Mouse (Mus musculus) macrophage (primary cell): Measurements from ENCODE around the gene Akap8l. TPM values are rescaled to one million over a fixed set of nuclear protein-coding genes. Genes with fewer than 3 reads are reported as not detected.

Experiments used
- H3K27ac ChIP-seq: fragments of 350-480 bp; formaldehyde crosslinking; 2 replicates; pipeline ENCODE4 v1.9.0; 2021
- H3K36me3 ChIP-seq: fragments of 350-480 bp; formaldehyde crosslinking; 2 replicates; pipeline ENCODE4 v1.9.0; 2021; ENCODE audit errors: inconsistent target
- H3K4me3 ChIP-seq: fragments of 350-480 bp; formaldehyde crosslinking; 2 replicates; pipeline ENCODE4 v1.9.0; 2021; ENCODE audit errors: inconsistent target
- H3K79me2 ChIP-seq: fragments of 350-480 bp; formaldehyde crosslinking; 2 replicates; pipeline ENCODE4 v1.9.0; 2021; ENCODE audit errors: inconsistent target
- WGBS: methylation state at CpG from one replicate; pipeline ENCODE4 v1.1.7; 2026; ENCODE audit warnings: inconsistent platforms; ENCODE audit not compliant: missing documents; 5-methylcytosine and 5-hydroxymethylcytosine counted together
- polyA plus RNA-seq: library from polyadenylated mRNA; stranded (reverse); fragments of 250-400 nt; gene quantifications from 3 replicates; pipeline ENCODE4 v1.2.4, GENCODE M21; 2018; ENCODE audit warnings: inconsistent platforms

The Akap8l gene
- polyA plus RNA-seq, 1 experiment from 2014 or later: 41.0 TPM

DNA sequence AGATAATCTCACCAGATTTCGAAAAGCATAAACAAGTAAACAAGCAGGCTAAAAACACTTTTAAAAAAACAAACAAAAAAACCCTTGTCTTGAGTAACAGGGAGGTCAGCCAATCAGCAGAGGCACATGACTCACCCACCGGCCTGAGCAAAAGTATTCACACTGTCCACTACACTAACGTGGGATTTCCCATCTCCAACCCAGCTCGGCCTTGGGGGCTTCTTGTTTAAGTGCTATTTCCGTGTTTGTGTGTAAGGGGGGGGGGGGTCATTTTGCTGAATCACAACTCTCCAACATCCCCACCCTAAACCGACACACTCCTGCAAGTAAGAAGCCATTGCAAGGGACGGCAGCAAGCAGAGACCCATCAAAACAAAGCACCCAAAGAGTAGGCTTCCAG lies 67.1 kb downstream of the Akap8l start:
- Histone ChIP-seq H3K79me2 (peaks cover 64% of the 10 kb centered on the region), H3K27ac (peak overlapping the region; percentile 75), H3K4me3 (peak overlapping the region; percentile 94), H3K36me3 (no peaks in the 10 kb centered on the region)
- 13% methylated on average over 6 of the region's 7 CpGs for WGBS

DNA sequence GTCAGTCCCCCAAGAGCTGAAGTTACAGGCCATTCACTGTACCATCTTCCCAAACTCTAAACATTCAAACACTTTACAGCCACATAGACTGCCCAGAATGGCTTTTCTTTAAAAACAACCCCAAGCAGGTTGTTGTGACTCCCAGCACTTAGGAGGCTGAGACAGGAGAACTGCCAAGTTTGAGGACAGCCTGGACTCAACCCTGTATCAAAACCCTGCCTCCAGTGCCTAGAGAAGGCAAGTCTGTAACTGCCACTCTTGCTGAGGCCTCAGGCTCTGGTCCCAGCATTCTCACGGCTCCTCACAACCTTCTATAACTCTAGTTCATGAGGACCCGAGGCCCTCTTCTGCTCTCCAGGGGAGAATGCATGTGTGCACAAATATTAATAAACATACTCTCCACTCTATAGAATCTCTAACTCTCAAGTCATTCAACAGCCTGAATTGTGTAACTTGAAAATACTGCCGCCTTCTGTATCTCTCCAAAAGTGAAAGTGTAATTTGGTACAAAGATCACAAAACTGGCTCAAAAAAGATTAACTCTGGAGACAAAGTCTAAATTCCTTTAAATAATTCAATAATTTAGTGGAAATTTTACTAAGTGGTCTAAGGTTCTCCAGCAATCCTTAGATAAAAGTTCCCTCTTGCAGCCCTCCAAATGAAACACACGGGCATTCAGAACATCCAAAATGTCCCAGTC lies 68.6 kb downstream of the Akap8l start:
- Histone ChIP-seq H3K4me3 (no peak overlapping the region), H3K79me2 (peaks cover 80% of the 10 kb centered on the region), H3K36me3 (no peaks in the 10 kb centered on the region), H3K27ac (0 out of 2 replicates have a peak overlapping the region, but pooled peaks have one; percentile 0)
- WGBS: 40% methylated on average over 4 of the region's 4 CpGs

DNA sequence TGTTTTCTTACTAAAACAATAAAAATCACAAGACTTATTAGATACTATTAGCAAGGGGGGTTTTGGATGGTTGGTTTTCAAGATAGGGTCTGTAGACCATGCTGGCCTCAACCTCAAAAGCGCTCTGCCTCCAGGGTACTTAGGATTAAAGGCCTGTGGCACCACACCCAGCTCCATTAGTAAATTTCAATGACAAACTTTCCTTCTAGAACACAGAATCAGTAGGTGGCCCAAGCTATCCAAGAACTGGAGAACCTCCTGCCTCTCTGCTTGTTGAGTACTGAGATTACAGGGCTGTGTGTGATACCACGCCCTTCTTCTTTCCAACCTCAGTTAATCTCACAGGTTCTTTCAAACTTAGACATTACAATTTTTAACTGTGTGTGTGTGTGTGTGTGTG lies 69.3 kb downstream of the Akap8l start:
- WGBS: 91% methylated on average over 1 of the region's 2 CpGs
- Histone ChIP-seq H3K79me2 (peaks cover 86% of the 10 kb centered on the region), H3K27ac (no peak overlapping the region), H3K36me3 (no peaks in the 10 kb centered on the region), H3K4me3 (no peak overlapping the region)

DNA sequence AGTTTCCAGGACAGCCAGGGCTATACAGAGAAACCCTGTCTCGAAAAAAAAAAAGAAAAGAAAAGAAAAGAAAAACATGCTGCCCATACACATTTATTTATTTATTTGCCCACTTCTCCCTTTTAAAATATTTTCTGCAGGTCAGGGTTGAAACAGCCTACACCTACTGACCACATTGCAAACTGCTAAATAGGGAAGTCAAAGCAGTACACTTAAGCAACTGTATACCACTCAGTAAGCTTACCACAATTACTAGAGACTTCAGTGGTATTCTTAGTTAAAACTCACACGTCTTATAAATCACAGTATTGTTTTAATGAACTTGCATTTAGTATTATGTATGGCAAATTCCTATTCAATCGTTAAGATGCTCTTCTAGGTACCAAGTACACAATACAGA lies 69.8 kb downstream of the Akap8l start:
- Histone ChIP-seq H3K79me2 (peaks cover 91% of the 10 kb centered on the region), H3K27ac (no peak overlapping the region), H3K36me3 (no peaks in the 10 kb centered on the region), H3K4me3 (no peak overlapping the region)
- WGBS: 17% methylated on average over 2 of the region's 3 CpGs

DNA sequence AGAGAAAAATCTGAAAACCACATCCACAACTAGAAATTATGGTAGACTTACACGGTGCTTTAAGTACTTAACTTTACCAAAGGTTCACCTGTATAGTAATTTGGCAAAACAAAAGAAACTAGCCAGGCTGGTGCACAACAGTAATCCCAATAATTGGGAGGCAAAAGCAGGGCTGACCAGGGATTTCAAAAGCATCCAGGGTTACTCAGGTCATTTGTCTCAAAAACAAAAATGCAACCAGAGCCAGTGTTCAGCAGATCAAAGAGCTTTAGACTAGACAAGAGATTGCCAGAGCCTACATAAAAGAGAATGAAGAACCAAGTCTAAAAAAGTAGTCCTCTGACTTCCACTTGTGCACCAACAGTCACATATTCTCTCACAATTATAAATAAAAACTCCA lies 73.2 kb downstream of the Akap8l start:
- Histone ChIP-seq H3K4me3 (no peak overlapping the region), H3K36me3 (no peaks in the 10 kb centered on the region), H3K79me2 (peaks cover 100% of the 10 kb centered on the region), H3K27ac (no peak overlapping the region)
- 93% methylated on average over 1 of the region's 1 CpGs for WGBS

DNA sequence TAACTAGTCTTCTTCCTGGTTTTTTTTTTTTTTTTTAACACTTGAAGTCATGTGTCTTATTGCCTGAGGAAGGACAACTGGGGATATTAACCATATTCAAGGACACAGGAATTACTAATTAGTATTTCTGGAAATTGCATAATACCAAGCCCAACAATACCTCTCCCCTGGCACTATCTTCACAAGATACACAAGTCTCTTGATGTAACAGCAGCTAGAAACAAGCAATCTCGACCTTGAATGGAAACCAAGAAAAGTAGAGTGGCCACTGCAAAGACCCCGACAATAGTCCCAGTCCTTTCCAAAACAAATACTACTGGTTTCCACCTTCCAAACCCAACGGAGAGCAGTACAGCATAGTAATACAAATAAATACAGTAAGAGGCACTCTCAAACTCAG lies 74.8 kb downstream of the Akap8l start:
- peaks cover 100% of the 10 kb centered on the region for H3K79me2 ChIP-seq
- H3K27ac ChIP-seq: no peak overlapping the region
- WGBS: 81% methylated on average over 3 of the region's 3 CpGs
- H3K4me3 ChIP-seq: no peak overlapping the region
- H3K36me3 ChIP-seq: no peaks in the 10 kb centered on the region

Other genes starting within 250 kb of the Akap8l start
- not detected in 3 replicates for gene Notch3, start 183.8 kb downstream of the Akap8l start, polyA plus RNA-seq
- gene Ephx3, start 161.1 kb downstream of the Akap8l start, polyA plus RNA-seq: not detected in 3 replicates
- gene Brd4, start 65.9 kb downstream of the Akap8l start, polyA plus RNA-seq: 51.6 to 129 TPM (median 55.6 TPM) in 3 replicates
- 38.9 to 55.8 TPM (median 43.9 TPM) in 3 replicates for gene Akap8, start 29.4 kb downstream of the Akap8l start, polyA plus RNA-seq
- 15.9 to 20.7 TPM (median 17.5 TPM) in 3 replicates for gene Wiz, start 38.8 kb upstream of the Akap8l start, polyA plus RNA-seq
- 8.2 to 22.5 TPM (median 8.9 TPM) in 3 replicates for gene Rasal3, start 53.0 kb upstream of the Akap8l start, polyA plus RNA-seq
- gene Pglyrp2, start 73.6 kb upstream of the Akap8l start, polyA plus RNA-seq: not detected in 3 replicates
- gene Cyp4f39, start 102.1 kb upstream of the Akap8l start, polyA plus RNA-seq: 0.14 TPM in 1 of 3 replicates, not detected in the others
- gene Cyp4f17, start 155.4 kb upstream of the Akap8l start, polyA plus RNA-seq: 1.8 to 2.3 TPM (median 1.9 TPM) in 3 replicates
- gene Cyp4f16, start 186.0 kb upstream of the Akap8l start, polyA plus RNA-seq: 9.3 to 18.1 TPM (median 16.2 TPM) in 3 replicates